In genomic region chr10:58673278-58674061, GRCm38 (mm10) we compare ENCODE assay signal across 8 mouse cellular contexts. TPM values are rescaled to one million over a fixed set of nuclear protein-coding genes. Genes with fewer than 3 reads are reported as not detected.
DNase-seq lines count a peak whose midpoint lies in the region; ATAC-seq lines count a peak whose summit lies in the region.

No protein-coding gene starts in this region.

- 0 out of 2 replicates have a peak, but pooled peaks cover 2% of the 10 kb centered on the region for H3K27me3 ChIP-seq in kidney, embryonic 14.5 days (ENCODE audit: control insufficient read depth, insufficient read depth, low read length)
- H3K27me3 ChIP-seq in limb, embryonic 13.5 days = no peaks in the 10 kb centered on the region; the same call in 1 of the 2 replicates
- H3K27me3 ChIP-seq in neural tube, embryonic 11.5 days (ENCODE audit: control insufficient read depth, insufficient read depth, low read length) = no peaks in the 10 kb centered on the region

- no peaks in the 10 kb centered on the region for H3K4me1 ChIP-seq in kidney, embryonic 14.5 days (ENCODE audit: control insufficient read depth, insufficient read depth, low read length)
- H3K4me1 ChIP-seq in limb, embryonic 13.5 days = peaks cover 12% of the 10 kb centered on the region; the same call in 1 of the 2 replicates
- no peaks in the 10 kb centered on the region for H3K4me1 ChIP-seq in neural tube, embryonic 11.5 days (ENCODE audit: control insufficient read depth, insufficient read depth, low read length)

- peak; percentile 78 for DNase-seq in 3T3-L1 (ENCODE audit: low read depth, low spot score)
- peak; percentile 21 for DNase-seq in adrenal gland, adult 8-10 months
- DNase-seq in embryo, embryonic 11.5 days (ENCODE audit: low read depth, low spot score) = peak; percentile 46
- DNase-seq in gastrocnemius, postnatal 4 days (ENCODE audit: low spot score in 2 of 2) = peak; percentile 64 to 77
- peak; percentile 75 for DNase-seq in neural tube, embryonic 11.5 days (ENCODE audit: low spot score)
- DNase-seq in telencephalon, adult 2 months (ENCODE audit: low read depth, low spot score) = peak; percentile 29

- peak overlapping the region; percentile 21; the same call in 1 of the 2 replicates for H3K4me2 ChIP-seq in kidney, embryonic 14.5 days (replicated peaks; ENCODE audit: low read depth, low read length)
- peak overlapping the region; percentile 66 for H3K4me2 ChIP-seq in limb, embryonic 13.5 days (replicated peaks)
- H3K4me2 ChIP-seq in neural tube, embryonic 11.5 days (ENCODE audit: low read depth) = no peak overlapping the region

- 35% methylated on average over 15 of the region's 15 CpGs for WGBS in kidney, embryonic 14.5 days
- WGBS in limb, embryonic 13.5 days = 34% methylated on average over 15 of the region's 15 CpGs
- WGBS in neural tube, embryonic 11.5 days = 36% methylated on average over 15 of the region's 15 CpGs

- peak; percentile 38; the same call in 1 of the 2 replicates for ATAC-seq in kidney, embryonic 14.5 days (ENCODE audit: low FRiP score, low TSS enrichment)
- 0 out of 2 replicates have a peak, but pooled peaks have one; percentile 24 for ATAC-seq in limb, embryonic 13.5 days (ENCODE audit: low FRiP score, low read depth)
- ATAC-seq in neural tube, embryonic 11.5 days (ENCODE audit: insufficient read depth, low FRiP score, low TSS enrichment) = 0 out of 2 replicates have a peak, but pooled peaks have one; percentile 35

- H3K4me3 ChIP-seq in kidney, embryonic 14.5 days (ENCODE audit: low read length) = no peak overlapping the region
- H3K4me3 ChIP-seq in limb, embryonic 13.5 days = no peak overlapping the region
- H3K4me3 ChIP-seq in neural tube, embryonic 11.5 days (ENCODE audit: low read depth, low read length) = no peak overlapping the region

- H3K9ac ChIP-seq in kidney, embryonic 14.5 days (ENCODE audit: low read depth, low read length) = 0 out of 2 replicates have a peak overlapping the region, but pooled peaks have one; percentile 18
- H3K9ac ChIP-seq in limb, embryonic 13.5 days = no peak overlapping the region
- no peak overlapping the region for H3K9ac ChIP-seq in neural tube, embryonic 11.5 days (ENCODE audit: low read length)

- H3K27ac ChIP-seq in kidney, embryonic 14.5 days (ENCODE audit: low read depth, low read length) = no peak overlapping the region
- no peak overlapping the region for H3K27ac ChIP-seq in limb, embryonic 13.5 days
- no peak overlapping the region for H3K27ac ChIP-seq in neural tube, embryonic 11.5 days (ENCODE audit: low read depth, low read length)

- H3K36me3 ChIP-seq in kidney, embryonic 14.5 days (ENCODE audit: control insufficient read depth, insufficient read depth, low read length) = no peaks in the 10 kb centered on the region
- no peaks in the 10 kb centered on the region for H3K36me3 ChIP-seq in limb, embryonic 13.5 days
- H3K36me3 ChIP-seq in neural tube, embryonic 11.5 days (ENCODE audit: control insufficient read depth, insufficient read depth, low read length) = no peaks in the 10 kb centered on the region

- no peaks in the 10 kb centered on the region for H3K9me3 ChIP-seq in kidney, embryonic 14.5 days (ENCODE audit: control insufficient read depth, low read length)
- no peaks in the 10 kb centered on the region for H3K9me3 ChIP-seq in limb, embryonic 13.5 days
- H3K9me3 ChIP-seq in neural tube, embryonic 11.5 days (ENCODE audit: control insufficient read depth, low read length) = no peaks in the 10 kb centered on the region

RNA-seq across cellular contexts. Expression of gene Edar, which starts 2.0 kb away (rescaled TPM):
- 1 to 10 TPM in 2 of 4 experiments, under 1 TPM in 2; 0.15 to 2.5 (median 1.1) TPM for total RNA-seq in adrenal gland, adult 8-10 months (2022)
- total RNA-seq in gastrocnemius, postnatal 4 days (2021) = under 1 TPM; 0.37 to 0.52 TPM
- polyA plus RNA-seq in kidney, embryonic 14.5 days (2014; fragmentation: Nextera tagmentation; extraction: Ambion mirVana) = 0.27 and 0.35 TPM in 2 replicates
- polyA plus RNA-seq in limb, embryonic 13.5 days (2015; fragmentation: Nextera tagmentation; extraction: Ambion mirVana) = 1.4 and 1.7 TPM in 2 replicates
- 0.30 and 0.32 TPM in 2 replicates for polyA plus RNA-seq in neural tube, embryonic 11.5 days (2014; fragmentation: Nextera tagmentation; extraction: Ambion mirVana)

RNA-seq across cellular contexts. Expression of gene Gm17542, which starts 44.5 kb away (rescaled TPM):
- not detected for total RNA-seq in adrenal gland, adult 8-10 months (2022)
- total RNA-seq in gastrocnemius, postnatal 4 days (2021) = not detected
- not detected in 2 replicates for polyA plus RNA-seq in kidney, embryonic 14.5 days (2014; fragmentation: Nextera tagmentation; extraction: Ambion mirVana)
- not detected in 2 replicates for polyA plus RNA-seq in limb, embryonic 13.5 days (2015; fragmentation: Nextera tagmentation; extraction: Ambion mirVana)
- not detected in 2 replicates for polyA plus RNA-seq in neural tube, embryonic 11.5 days (2014; fragmentation: Nextera tagmentation; extraction: Ambion mirVana)

Comparison
In these comparisons a context has a peak if more than half of its experiments do, and no peak if none do; other contexts are left out.
1. DNase-seq: peak in every context shown above with its lines; median percentile 78 in 3T3-L1; 75 in neural tube, embryonic 11.5 days; 70 in gastrocnemius, postnatal 4 days; 46 in embryo, embryonic 11.5 days; 29 in telencephalon, adult 2 months; 21 in adrenal gland, adult 8-10 months.